Mouse (Mus musculus) stomach, postnatal 0 days (tissue): ENCODE data around the gene Fgfr2.

Experiments used
- CTCF ChIP-seq: IDR thresholded peaks from 2 replicates; pipeline ENCODE4 v1.5.1; 2016; ENCODE audit warnings: antibody characterized with exemption, low read depth, mild to moderate bottlenecking, moderate library complexity
- EP300 ChIP-seq: optimal IDR thresholded peaks from 2 replicates; pipeline ENCODE3; 2016; ENCODE audit warnings: antibody characterized with exemption

- TF ChIP-seq CTCF (no peak), EP300 (no peak)
Observed at GRCm38 (mm10) chr7:130964686-130965085, 2158.5 kb downstream of the Fgfr2 start.
